Mouse (Mus musculus) adrenal gland, postnatal 4 days (tissue): ENCODE results near the gene Cdcp2. TPM values are rescaled to one million over a fixed set of nuclear protein-coding genes. Genes with fewer than 3 reads are reported as not detected.

ENCODE experiments used
- DNase-seq, 2 experiments: peaks; one replicate each; pipeline ENCODE4 v3.0.0; 2021 to 2022; ENCODE audit warnings: low spot score in 2 of 2, mixed read lengths in 2 of 2
- total RNA-seq, 2 experiments: library from RNA; stranded (reverse); gene quantifications; 2 replicates each; pipeline ENCODE4 v1.2.3; 2021

Cdcp2 gene
- total RNA-seq, 2 experiments from 2014 or later, result 0.14 TPM; not detected in 1

DNA sequence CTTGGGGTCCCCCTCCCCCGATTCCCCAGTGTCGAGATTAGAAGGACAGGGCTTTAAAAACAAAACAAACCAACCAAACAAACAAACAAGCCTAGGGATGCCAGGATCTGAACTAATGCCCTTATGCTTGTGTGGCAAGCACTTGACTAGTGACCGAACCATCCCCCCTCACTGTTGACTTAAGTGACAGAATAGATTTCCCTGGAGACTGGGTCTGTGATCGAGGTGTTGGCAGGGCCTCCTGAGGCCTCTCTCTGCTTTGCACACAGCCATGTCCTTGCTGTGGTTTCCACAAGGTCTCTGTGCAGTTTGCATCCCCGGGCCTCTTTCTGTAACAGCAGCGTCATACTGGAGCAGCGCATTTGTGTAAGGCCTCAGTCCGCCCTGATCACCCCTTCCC lies 32.7 kb downstream of the Cdcp2 start:
- DNase-seq, result no peak

DNA sequence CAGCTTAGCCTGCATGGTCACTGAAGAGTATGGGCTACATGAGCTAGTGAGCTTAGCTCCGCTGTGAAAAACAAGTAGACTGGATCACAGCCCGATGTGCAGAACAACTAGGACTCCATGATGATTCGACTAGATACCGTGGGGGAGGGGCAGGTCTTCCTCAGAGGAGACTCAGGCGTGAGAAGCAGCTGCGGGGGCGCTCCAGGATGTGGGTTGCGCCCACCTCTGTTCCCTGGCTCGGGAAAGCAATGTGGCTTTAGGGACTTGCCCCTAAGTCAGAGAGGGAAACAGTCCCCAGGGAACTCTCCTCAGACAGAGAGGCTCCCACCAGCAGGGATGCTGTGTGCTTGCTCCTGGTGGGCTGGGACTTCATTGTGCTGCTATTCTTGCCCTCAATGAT lies 33.8 kb downstream of the Cdcp2 start:
- no peak for DNase-seq

DNA sequence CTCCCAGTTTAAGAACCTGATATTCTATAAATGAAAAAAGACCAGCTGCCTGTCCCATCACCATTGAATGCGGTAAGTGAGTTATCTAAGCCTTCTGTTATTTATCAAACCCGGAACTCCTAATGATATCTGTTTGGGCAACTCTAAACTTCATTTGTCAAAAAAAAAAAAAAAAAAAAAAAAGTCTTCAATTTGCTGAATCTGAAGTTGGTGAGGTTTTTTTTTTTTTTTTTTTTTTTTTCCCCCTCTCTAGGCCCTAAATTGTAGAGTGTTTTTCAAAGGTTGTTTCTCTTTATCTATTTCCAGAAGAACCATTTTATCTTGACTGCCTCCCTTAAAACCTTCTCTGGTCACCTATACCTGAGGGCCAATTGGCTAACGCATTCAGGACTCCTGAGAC lies 38.2 kb downstream of the Cdcp2 start:
- no peak for DNase-seq

DNA sequence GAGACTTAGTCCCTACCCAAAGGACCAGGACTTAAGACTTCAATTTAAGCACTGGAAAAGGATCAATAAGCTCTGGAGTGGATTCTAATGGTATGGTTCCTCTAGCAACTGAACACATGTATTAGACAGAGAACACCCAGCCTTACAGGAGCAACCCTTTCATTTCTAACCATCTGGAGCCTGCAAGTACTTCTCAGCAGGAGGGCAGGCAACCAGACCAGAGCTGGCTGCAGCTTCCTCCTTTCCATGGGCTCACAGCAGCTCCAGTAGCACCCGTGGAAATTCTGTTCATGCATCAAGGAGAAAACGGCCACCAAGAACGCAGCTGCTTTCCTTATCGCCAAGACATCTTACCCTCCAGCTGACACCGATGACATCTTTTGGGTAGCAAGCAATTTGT lies 39.0 kb downstream of the Cdcp2 start:
- DNase-seq, result no peak

DNA sequence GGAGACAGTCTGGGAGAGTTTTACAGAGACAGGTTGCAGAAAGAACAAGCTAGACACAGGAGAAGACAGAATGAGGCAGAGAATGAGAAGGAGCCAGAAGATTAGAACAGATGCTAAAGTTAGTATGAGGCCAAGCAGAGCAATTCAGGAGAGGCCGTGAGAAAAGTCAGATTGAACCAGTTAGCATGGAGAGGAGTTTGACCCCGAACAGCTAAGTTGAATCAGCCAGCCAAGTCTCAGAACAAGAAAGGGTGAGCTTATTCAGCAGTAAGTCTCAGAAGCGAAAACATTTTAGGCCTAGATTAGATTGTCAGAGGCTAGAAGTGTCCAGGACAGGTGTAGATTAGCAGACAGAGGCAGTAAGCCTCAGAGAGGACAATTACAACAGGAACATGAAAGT lies 39.8 kb downstream of the Cdcp2 start:
- DNase-seq, result no peak

DNA sequence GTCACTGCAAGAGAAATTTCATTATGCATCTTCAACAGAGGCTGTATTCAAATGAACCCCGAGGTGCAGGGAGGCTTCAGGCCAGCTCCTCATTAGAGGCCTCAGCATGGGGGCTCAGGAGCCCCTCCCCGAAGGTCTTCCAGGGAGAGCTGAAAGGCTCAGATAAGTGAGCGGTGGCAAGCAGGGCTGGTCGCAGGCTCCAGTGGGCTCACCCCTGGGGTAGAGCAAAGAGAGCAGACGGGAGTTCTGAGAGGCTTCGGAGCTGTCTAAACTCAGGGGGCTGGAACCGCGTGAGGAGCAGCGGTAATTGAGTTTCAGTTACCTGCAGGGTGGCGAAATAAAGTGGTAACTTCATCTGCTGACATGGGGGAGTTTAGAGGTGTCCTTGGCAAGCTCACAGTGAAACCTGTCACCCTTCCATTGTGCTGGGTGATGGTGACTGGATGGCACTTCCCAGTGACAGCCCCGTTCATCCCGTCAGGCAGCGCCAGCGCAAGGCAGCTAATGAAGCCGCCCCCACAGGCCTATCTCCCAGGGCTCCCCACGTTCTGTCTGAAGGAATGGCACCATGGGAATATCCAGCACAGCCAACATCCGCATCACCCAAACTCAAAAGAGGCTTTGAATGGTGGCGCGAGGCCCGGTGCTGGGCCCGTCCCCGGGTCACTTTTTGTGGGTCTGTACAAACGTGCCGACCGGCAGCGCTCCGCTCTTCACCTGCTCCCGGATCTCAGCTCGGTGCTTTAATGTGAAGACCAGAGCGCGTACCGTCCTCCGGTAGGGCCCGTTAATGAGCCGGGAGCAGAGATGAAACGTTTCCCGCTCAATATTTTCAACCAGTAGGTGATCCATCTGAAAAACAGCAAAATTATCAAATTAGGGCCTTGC lies 42.5 kb downstream of the Cdcp2 start:
- no peak for DNase-seq

DNA sequence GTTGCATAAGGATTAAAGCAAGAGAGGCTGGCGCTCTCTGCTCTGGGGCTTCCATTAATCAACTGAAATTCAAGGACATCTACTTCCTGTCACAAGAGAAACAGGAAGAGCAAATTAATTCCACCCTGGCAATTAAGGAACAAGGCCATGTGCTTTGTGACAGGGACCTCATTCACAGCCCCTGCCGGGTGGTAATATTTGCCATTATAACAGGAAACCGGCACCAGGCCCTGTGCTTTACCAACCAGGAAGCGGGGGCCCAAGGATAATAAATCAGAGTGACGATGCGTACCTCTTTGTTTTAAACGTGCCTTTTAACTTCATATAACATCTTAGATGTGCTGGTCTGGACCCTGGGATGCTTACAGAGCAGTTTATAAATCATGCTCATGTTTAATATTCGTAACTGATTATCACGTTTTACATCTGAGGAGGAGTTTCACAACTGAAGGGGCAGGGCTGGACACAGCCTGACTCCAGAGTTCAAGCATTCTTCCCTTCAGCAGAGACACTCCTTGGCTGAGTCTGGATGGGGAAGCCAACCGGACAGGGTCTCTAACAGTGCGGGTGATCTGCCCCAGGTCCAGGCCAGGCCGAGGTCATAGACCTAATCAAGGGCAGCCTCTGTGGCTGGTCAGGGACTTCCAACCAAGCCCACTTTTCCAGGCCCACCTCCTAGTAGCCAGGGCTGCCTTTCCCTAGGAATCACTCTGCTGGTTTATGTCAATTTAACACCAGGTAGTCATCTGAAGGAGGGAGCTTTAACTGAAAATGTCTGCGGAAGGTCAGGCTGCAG lies 43.3 kb downstream of the Cdcp2 start:
- no peak for DNase-seq

DNA sequence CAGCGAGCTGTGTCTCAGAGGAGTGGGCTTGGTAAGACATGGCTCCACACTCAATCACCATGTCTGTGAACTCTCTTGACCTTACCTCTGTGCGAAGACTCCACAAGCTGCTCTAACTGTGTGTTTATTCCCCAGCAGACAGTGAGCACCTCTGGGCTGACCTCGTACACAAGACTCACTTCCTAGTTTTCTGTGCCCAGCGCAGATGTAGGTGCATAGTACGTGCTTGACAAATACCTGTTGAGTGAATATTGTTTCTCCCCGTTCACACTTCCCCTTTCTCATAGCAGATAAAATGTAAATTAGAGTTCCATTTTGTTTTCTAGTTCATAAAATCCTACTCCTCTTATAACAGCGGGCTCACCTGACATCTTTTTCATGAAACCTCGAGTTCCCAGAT lies 46.8 kb downstream of the Cdcp2 start:
- no peak for DNase-seq

DNA sequence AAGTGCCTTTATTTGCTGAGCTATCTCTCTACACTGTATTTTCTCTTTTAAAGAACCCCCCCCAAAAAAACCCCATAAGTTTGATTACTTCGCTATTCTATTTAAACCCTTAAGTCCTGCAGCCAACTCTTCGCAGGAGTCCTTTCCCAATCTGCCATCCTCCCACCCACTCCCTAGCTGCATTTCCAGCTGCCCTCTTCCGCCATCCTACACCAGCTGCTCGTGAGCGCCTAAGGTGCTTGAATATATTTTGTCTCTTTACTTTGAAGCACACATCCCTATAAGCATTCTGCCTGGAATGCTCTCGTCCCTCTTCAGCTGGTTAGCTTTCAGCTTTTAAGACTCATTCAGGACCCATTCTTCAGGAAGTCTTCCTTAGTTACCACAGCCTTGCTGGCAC lies 54.3 kb downstream of the Cdcp2 start:
- DNase-seq, result no peak

DNA sequence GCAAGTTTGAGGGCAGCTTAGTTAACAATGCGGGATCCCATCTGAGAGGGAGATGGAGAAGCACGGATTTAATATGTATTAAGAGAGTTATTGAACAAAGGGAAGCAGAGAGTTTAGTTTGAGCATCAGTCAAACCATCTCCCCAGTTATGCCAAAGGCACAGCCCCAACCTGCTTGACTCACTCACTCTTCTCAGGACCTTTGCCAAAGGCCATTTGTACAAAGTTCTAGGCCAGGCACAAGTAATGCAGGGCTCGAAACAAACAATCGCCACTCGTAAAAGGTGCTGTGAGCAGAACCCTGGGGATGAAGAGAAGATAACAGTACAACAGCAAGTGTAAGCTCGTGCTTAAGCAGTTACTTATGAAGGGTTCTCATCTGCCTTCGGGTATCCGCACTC lies 55.9 kb downstream of the Cdcp2 start:
- no peak for DNase-seq

DNA sequence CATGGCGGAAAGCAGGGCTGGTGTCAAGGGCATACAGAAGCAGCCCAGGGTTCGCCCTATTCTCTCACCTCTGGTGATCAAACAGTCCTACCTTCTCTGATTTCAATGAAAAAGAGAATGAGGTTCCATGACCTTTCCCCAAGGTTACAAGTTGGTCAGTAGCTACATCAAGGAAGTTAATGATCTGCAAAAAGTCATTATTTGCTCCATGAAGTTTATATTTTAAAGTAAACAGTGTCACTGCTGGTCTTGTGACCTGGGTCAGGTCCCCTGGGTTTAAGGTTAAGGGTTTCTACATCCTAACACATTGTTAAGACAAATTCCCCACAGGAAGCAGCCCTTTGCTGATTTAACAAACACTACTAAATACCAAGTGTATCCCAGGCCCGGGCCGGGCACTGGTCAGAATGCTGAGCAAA lies 60.3 kb downstream of the Cdcp2 start:
- DNase-seq, result no peak

DNA sequence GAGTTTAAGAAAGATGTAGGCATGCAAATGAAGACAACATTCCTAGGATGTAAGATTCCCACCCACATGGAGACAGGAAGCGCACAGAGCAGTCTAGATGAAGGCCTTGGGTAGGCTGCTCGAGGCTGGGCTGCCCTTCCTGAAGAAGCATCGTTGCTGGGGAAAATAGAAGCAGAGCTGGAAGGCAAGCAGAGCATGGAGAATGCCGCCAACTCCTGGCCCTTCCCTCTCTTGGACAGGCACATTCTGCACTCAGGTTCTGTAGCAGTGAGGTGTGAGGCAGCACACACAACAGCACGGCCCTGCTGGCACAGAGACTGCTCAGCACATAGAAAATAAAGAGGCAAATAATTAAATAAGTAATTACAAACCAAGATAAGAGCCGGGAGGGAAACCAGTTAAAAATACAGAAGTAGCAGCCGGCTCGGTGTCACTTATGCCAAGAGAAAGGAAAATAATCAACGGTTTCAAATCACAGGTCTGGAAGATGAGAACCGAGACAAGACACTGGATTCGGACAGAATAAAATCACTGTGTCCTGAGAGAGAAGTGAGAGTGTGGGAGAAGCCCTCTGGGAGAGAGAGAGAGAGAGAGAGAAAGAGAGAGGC lies 62.6 kb downstream of the Cdcp2 start:
- no peak for DNase-seq

DNA sequence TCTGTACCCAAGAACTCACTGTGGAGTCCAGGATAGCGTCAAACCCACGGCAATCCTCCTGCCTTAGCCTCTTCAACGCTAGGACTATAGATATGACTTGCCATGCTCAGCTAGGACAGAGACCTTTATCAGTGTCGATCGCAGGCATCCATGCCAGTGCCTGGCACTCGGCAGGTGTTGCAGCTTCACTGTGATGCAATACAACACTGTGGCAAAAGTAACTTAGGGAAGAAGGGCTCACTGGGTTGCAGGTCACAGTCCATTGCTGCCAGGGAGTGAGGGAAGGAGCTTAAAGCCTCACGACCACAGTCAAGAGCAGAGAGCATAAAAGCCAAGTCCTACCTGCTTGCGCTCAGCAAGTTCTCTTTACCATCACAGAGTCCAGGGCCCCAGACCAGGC lies 63.5 kb downstream of the Cdcp2 start:
- no peak for DNase-seq

Other genes with a start within 250 kb of the Cdcp2 start
- gene Ssbp3, start 186.2 kb upstream of the Cdcp2 start, total RNA-seq, result 100 to 1,000 TPM in 1 of 2 experiments, 10 to 100 TPM in 1; 95.2 to 103 TPM
- gene Mrpl37, start 30.0 kb upstream of the Cdcp2 start, total RNA-seq, result 100 to 1,000 TPM; 104 to 108 TPM
- gene Cyb5rl, start 29.9 kb upstream of the Cdcp2 start, total RNA-seq, result 10 to 100 TPM; 20.1 to 21.1 TPM
- 100 to 1,000 TPM; 332 to 354 TPM for gene Tmem59, start 81.5 kb downstream of the Cdcp2 start, total RNA-seq
- gene Tceanc2, start 82.2 kb downstream of the Cdcp2 start, total RNA-seq, result 10 to 100 TPM; 28.4 to 34.3 TPM
- gene Ldlrad1, start 112.3 kb downstream of the Cdcp2 start, total RNA-seq, result not detected
- 10 to 100 TPM; 40.1 to 45.2 TPM for gene Lrrc42, start 156.6 kb downstream of the Cdcp2 start, total RNA-seq
- 10 to 100 TPM; 22.9 to 26.3 TPM for gene Hspb11, start 156.7 kb downstream of the Cdcp2 start, total RNA-seq
- 1 to 10 TPM; 1.3 to 2.6 TPM for gene Dio1, start 210.3 kb downstream of the Cdcp2 start, total RNA-seq
- 10 to 100 TPM; 71.9 to 83.1 TPM for gene Yipf1, start 217.5 kb downstream of the Cdcp2 start, total RNA-seq